Mouse (Mus musculus) C2C12 (cell line): Measurements from ENCODE around the gene Smarcad1. TPM values are rescaled to one million over a fixed set of nuclear protein-coding genes. Genes with fewer than 3 reads are reported as not detected.

Source experiments
- H3K27me3 ChIP-seq: one replicate; pipeline ENCODE4 v1.6.1; 2011; ENCODE audit not compliant: control insufficient read depth, insufficient read depth, insufficient read length
- H3K36me3 ChIP-seq: one replicate; pipeline ENCODE4 v1.6.1; 2011; ENCODE audit not compliant: control insufficient read depth, insufficient read depth
- H3K4me3 ChIP-seq: one replicate; pipeline ENCODE4 v1.5.1; 2011; ENCODE audit warnings: mild to moderate bottlenecking, control low read depth; ENCODE audit not compliant: poor library complexity, insufficient read depth, severe bottlenecking
- H3K79me2 ChIP-seq: one replicate; pipeline ENCODE4 v1.6.1; 2011; ENCODE audit not compliant: control insufficient read depth, insufficient read depth
- H3K79me3 ChIP-seq: one replicate; pipeline ENCODE4 v1.6.1; 2011; ENCODE audit warnings: low read depth, control low read depth
- H3ac ChIP-seq: one replicate; pipeline ENCODE3; 2011; ENCODE audit warnings: low read depth; ENCODE audit not compliant: control insufficient read depth, insufficient read length
- CEBPB ChIP-seq: IDR thresholded peaks from one replicate; pipeline ENCODE4 v1.6.1; 2011; ENCODE audit warnings: low read depth, mild to moderate bottlenecking, control low read depth, moderate library complexity
- CTCF ChIP-seq: IDR thresholded peaks from one replicate; pipeline ENCODE4 v1.5.1; 2011; ENCODE audit not compliant: control insufficient read depth, insufficient read depth, insufficient read length
- FOSL1 ChIP-seq: IDR thresholded peaks from one replicate; pipeline ENCODE4 v1.8.0; 2011; ENCODE audit warnings: mild to moderate bottlenecking, low read length; ENCODE audit not compliant: poor library complexity, insufficient read depth, severe bottlenecking
- MAX ChIP-seq: IDR thresholded peaks from one replicate; pipeline ENCODE4 v1.6.1; 2011; ENCODE audit warnings: mild to moderate bottlenecking, control low read depth
- MYOD1 ChIP-seq: IDR thresholded peaks from one replicate; pipeline ENCODE4 v1.6.1; 2011; ENCODE audit warnings: low read depth; ENCODE audit not compliant: control insufficient read depth, insufficient read length
- MYOG ChIP-seq: IDR thresholded peaks from one replicate; pipeline ENCODE4 v1.6.1; 2011; ENCODE audit not compliant: control insufficient read depth, insufficient read length; ENCODE audit errors: extremely low read depth
- USF1 ChIP-seq: IDR thresholded peaks from one replicate; pipeline ENCODE4 v1.6.1; 2011; ENCODE audit warnings: low read depth, mild to moderate bottlenecking, control low read depth, moderate library complexity
- polyA plus RNA-seq: library from polyadenylated mRNA; unstranded; fragments of >200 nt; fragmentation: generic; extraction: Trizol; gene quantifications from one replicate; pipeline ENCODE4 v1.2.1, GENCODE M21; 2012; ENCODE audit warnings: missing spikeins

Smarcad1 gene
- polyA plus RNA-seq, 1 experiment: 27.9 TPM

DNA sequence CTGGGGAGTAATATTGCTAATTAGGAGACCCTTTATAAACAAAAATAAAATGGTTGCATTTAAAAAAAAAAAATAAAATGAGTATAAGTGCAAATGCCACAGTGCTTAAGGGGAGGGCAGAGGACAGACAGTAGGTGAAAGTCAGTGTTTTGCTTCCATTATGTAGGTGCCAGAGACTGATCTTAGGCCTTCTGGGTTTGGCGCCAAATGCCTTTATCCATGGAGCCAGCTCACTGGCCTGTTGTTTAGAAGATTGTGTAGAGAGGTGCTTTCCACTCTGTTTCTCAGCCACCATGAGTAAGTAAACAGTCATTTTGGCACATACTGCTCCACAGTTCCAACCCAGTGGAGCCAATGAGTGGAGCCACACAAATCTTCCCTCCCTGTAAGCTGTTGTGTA, 75.2 kb downstream of the Smarcad1 start:
- H3K4me3 ChIP-seq: no peak overlapping the region
- H3K79me2 ChIP-seq: no peaks in the 10 kb centered on the region
- H3ac ChIP-seq: no peak overlapping the region
- peaks cover 60% of the 10 kb centered on the region for H3K36me3 ChIP-seq
- no peaks in the 10 kb centered on the region for H3K79me3 ChIP-seq
- H3K27me3 ChIP-seq: no peaks in the 10 kb centered on the region
- TF ChIP-seq CEBPB (no peak), MYOG (no peak), USF1 (no peak), MYOD1 (no peak), MAX (no peak), CTCF (no peak), FOSL1 (no peak)

DNA sequence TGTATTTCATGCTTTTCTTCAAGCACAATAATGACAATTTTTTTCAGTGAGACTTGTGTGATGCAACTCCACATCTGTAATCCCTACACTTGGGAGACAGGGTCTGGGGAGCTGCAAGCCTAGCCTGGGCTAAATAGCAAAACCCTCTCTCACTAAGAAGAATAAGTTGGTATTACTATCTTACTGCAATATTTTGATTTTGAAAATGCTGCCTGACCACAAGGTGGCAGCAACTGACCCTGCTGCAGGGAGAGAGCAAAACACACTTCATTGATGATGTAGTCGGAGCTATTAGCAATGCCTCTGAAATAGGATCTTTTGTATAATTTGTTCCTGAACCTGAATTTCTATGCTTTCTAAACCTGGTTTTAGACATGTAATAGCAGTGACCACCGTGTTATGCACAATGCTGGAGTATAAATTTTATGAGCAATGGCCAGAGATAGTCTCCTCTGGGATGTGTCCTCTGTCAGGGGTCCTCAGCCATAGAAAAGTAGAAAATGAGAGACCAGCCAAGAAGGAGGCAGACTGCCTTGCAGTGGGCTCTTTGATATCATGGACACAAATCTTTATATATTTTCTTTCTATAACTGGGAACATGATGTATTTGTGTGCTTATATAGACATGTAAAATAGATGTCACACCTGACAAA, 83.8 kb downstream of the Smarcad1 start:
- TF ChIP-seq CTCF (peak; percentile 23), MAX (no peak), FOSL1 (no peak), USF1 (no peak), MYOD1 (no peak), MYOG (no peak), CEBPB (no peak)
- Histone ChIP-seq H3K79me3 (no peaks in the 10 kb centered on the region), H3ac (no peak overlapping the region), H3K4me3 (no peak overlapping the region), H3K27me3 (no peaks in the 10 kb centered on the region), H3K36me3 (no peaks in the 10 kb centered on the region), H3K79me2 (no peaks in the 10 kb centered on the region)

DNA sequence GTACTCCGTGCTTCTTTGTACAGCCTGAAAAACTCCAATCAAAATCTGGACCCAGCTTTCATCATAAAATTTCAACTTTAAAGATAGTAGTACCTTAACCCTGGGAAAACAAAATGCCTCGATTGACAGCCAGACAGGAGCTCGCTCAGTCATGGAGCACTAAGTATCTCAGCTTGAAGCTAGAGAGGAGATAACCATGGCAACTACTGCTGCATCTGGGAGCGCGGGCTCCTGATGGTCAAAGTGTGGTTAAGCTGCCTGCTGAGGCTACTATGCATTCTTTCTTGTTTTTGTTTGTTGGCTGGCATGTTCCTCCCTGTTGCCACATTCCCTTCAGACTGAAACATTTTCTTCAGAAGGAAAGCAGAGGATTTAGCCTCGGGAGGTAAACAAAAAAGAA, 90.0 kb downstream of the Smarcad1 start:
- no peaks in the 10 kb centered on the region for H3K79me2 ChIP-seq
- no peak overlapping the region for H3K4me3 ChIP-seq
- H3ac ChIP-seq: no peak overlapping the region
- H3K27me3 ChIP-seq: no peaks in the 10 kb centered on the region
- no peak for TF ChIP-seq CEBPB
- no peak for TF ChIP-seq CTCF
- no peak for TF ChIP-seq MYOG
- no peak for TF ChIP-seq USF1
- TF ChIP-seq FOSL1: no peak
- TF ChIP-seq MAX: no peak
- no peak for TF ChIP-seq MYOD1
- H3K36me3 ChIP-seq: no peaks in the 10 kb centered on the region
- H3K79me3 ChIP-seq: no peaks in the 10 kb centered on the region

DNA sequence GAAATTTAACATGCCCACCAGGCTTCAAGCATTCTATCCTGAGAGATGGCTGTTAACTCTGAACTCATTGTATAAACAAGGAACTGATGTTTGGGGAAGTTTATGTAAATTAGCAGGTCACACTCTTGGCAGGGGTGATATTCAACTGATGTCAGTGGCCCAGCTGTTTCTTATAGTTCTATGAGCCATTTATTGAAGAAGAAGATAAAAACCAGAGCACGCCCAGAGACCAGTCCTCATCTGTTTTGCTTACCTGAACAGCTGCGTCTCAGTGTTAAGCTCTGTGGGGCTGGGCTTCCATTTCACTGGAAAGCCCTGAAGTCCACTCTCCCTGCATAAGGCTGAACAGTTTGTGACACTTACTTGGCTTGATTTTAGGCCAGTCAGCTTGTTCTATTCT, 95.4 kb downstream of the Smarcad1 start:
- Histone ChIP-seq H3K4me3 (no peak overlapping the region), H3K79me3 (no peaks in the 10 kb centered on the region), H3K36me3 (no peaks in the 10 kb centered on the region), H3ac (no peak overlapping the region), H3K79me2 (no peaks in the 10 kb centered on the region), H3K27me3 (peaks cover 3% of the 10 kb centered on the region)
- TF ChIP-seq MYOG (no peak), MYOD1 (no peak), USF1 (no peak), CTCF (no peak), MAX (no peak), FOSL1 (no peak), CEBPB (no peak)

DNA sequence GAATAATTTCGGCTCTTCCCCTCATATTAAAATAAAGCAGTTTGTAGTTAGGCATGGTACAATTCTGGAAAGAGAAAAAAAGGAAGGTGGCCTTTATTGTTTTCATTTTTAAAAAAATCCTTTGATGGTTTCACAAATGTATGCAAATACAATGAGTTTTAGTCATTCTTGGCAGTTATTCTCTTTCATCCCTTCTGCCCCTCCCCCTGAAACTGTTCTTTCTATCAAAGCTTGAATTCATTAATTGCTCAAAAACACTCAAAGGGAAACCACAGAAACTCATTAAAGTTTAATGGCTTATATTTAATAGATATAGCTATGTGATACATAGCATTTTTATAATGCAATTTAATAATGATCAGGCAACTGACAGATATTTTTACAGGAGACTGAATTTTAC, 95.9 kb downstream of the Smarcad1 start:
- TF ChIP-seq USF1 (no peak), CEBPB (no peak), CTCF (no peak), MYOG (no peak), FOSL1 (no peak), MAX (no peak), MYOD1 (no peak)
- H3K36me3 ChIP-seq: no peaks in the 10 kb centered on the region
- no peak overlapping the region for H3K4me3 ChIP-seq
- H3K27me3 ChIP-seq: peaks cover 3% of the 10 kb centered on the region
- no peak overlapping the region for H3ac ChIP-seq
- no peaks in the 10 kb centered on the region for H3K79me3 ChIP-seq
- no peaks in the 10 kb centered on the region for H3K79me2 ChIP-seq
